Mouse (Mus musculus) small intestine, adult 2 months (tissue): ENCODE data around the gene Vcam1.

Experiments
- CTCF ChIP-seq: fragments of 200-500 bp; IDR thresholded peaks from 2 replicates; pipeline ENCODE4 v1.5.1; 2012; ENCODE audit warnings: low read depth, mild to moderate bottlenecking, control low read depth, inconsistent platforms, low read length, moderate library complexity, mixed read lengths; ENCODE audit not compliant: insufficient replicate concordance, insufficient read length; ENCODE audit errors: extremely low read depth
- POLR2A ChIP-seq: fragments of 200-500 bp; IDR thresholded peaks from 2 replicates; pipeline ENCODE4 v1.6.1; 2012; ENCODE audit warnings: low read depth, mild to moderate bottlenecking, control low read depth, inconsistent platforms, low read length, moderate library complexity

GRCm38 (mm10) chr3:116062141-116062540 lies 67.3 kb downstream of the Vcam1 start:
- TF ChIP-seq CTCF (no peak), POLR2A (no peak)
